Mouse (Mus musculus) C2C12 (cell line): ENCODE results near the gene Prpf19.

Experiments
- CEBPB ChIP-seq: IDR thresholded peaks from one replicate; pipeline ENCODE4 v1.6.1; 2011; ENCODE audit warnings: low read depth, mild to moderate bottlenecking, control low read depth, moderate library complexity
- CTCF ChIP-seq: IDR thresholded peaks from one replicate; pipeline ENCODE4 v1.5.1; 2011; ENCODE audit not compliant: control insufficient read depth, insufficient read depth, insufficient read length

DNA sequence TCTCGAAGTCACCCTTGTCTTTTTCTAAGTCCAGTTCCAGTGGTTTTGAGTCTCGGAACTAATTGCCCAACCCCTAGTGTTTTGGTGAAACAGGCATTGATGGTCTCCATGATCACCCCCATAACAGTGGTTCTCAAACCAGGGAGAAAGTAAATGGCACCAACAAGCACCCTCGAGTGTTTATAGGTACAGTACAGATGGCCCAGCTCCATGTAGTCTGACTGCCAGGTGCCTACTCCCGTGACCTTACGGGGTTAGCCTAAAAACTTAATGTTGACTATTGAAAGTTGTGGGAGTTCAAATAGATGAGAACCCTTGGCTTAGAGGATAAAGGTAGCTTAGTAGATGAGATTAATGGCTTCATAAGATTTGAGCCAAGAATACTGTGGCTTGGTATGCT, 6.0 kb downstream of the Prpf19 start:
- TF ChIP-seq CTCF, result no peak
- no peak for TF ChIP-seq CEBPB
